Mouse (Mus musculus) layer of hippocampus, postnatal 36 days (tissue): ENCODE data around the gene Pde8b. TPM values are rescaled to one million over a fixed set of nuclear protein-coding genes. Genes with fewer than 3 reads are reported as not detected.
A peak's percentile ranks its signal among the peaks of the same experiment; 100 is the strongest.

Experiments
- DNase-seq, 2 experiments: peaks; one replicate each; pipeline ENCODE4 v3.0.0; 2022
- total RNA-seq, 2 experiments: library from RNA; stranded (reverse); gene quantifications; 2 replicates each; pipeline ENCODE4 v1.2.3; 2021

Pde8b gene
- total RNA-seq, 2 experiments from 2014 or later, result 97.2 to 99.8 TPM

DNA sequence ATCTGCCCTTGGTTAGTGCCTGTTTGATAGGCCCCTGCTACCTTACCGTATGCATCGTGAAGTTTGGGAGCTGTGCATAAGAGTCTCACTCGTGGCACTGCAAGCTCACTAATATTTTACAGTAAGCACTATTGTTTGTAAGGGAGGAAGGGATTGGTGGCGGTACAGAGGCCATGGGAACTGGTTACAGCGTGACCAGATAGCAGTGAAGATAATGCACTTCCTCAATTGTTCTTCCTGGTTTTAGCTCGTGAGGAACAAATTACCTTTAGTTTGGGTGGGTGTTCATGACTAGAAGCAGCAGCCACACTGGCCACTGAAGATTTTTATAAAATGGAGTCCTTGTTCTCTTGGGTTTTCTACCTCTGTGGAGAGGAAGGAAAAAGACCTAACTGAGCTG lies 230.8 kb downstream of the Pde8b start:
- DNase-seq, result no peak

DNA sequence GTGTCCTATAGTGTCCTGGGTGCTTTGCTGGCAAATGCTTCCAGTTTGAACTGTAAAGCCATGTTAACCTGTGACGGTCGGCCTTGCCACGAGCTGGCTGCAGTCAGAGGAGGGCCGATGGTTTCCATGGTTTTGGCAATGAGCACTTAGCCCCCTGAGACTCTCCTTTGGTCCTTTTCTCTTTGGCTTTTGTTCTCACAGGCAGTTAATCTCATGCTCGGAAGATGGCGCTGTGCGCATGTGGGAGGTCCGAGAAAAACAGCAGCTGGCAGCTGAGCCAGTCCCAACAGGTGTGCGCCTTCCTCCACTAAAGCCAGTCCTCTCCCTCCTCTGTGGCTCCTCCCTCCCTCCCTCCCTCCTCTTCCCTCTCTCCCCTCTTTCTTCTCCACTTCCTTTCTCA lies 232.2 kb downstream of the Pde8b start:
- peak; percentile 53 to 66 for DNase-seq

DNA sequence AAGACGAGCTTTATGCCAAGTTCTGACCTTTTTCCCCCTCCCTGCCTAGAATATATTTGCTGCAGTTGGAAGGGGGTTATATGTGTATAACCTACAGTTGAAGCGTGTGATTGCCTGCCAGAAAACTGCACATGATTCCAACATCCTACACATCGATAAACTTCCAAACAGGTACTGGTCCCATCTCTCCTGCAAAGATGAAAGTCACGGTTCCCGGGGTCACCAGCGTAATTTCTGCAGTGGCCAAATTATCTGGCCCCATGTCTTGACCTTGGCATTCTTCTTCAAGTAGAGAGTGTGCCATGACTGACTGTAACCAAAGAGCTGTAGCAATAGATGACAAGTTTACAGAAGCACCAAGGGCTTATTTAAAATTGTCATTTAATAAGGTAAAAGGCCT lies 232.9 kb downstream of the Pde8b start:
- DNase-seq, result no peak

DNA sequence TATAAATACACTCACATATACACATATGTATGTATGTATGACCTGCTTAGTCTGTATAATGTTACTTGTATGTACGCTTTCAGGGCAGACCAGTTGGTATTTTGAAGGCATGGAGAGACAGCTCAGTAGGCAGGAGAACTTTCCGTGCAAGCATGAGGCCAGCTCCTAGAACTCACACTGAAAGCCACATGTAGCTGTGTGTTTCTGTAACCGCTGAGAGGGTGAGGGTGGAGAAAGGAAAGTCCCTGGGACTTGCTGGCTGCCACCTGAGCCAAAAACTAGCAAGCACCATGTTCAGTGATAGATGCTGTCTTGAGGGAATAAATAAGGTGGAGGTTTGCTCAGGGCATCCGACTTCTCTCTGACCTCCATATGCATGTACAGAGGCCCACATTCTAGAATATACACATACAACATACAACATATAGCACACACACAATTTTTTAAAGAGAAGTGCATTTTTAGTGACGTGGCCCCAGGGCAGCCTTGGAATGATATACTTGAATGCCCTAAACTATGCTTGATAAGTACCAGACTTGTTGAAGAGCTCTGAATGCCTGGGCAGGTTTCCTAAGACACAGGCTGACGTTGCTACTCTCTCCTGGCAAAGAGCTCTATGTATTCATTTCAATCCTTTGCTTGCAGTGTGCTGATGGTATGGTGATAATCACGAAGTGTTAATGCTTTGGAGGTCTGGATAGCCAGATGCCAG lies 238.4 kb downstream of the Pde8b start:
- no peak for DNase-seq

DNA sequence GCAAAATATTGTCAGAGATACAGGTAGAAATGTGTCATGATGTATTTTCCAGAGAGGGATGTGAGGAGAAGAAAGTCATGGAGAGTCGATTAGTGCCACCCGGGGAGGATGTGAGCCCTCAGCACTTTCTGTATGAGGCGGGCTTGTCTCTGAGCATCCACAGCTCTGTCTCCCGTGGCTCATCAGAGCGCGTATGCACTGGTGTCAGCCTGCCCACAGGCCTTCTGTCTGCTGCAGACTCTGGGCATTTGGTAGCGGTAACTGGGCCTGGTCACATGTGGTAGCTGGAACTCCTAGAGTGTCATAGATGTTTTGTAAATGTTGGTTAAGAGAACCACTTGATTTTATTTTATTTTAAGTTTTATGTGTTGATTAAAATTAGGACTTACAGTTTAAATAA lies 240.9 kb downstream of the Pde8b start:
- peak in 1 of 2 experiments; percentile 53 for DNase-seq

DNA sequence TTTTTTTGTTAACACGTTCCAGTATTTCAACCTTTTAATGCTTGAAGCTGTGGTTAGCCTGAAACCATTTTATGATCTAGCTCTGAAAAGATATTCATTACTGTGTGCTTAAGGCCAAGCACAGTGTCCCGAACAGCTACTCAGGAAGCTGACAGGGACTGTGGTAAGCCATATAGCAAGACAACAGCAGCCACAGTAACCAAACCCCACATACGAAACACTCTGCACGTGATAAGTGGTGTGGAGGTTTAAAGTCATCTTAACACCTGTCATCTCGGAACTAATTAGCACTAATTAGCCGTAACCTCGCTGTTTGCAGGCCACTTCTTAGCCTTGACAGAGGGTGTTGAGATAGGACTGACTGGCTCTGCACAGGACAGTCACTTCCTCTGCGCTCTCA lies 242.9 kb downstream of the Pde8b start:
- no peak for DNase-seq

DNA sequence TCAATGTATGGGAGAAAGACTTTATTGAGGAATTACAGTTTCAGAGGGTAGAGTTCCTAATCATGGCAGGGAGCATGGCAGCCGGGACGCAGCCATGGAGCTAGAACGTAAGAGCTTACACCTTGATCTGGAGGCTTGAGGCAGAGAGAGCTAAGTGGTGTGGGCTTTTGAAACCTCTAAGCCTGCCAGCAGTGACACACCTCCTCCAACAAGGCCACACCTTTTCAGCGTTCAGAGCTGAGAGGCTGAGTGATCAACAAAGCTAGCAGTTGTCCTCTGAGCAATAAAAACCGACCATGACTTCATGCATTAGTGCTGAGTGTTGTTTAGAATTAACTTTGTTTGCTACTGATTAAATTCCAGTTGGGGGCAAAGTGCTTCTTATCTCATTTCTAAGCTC lies 259.6 kb downstream of the Pde8b start:
- no peak for DNase-seq

DNA sequence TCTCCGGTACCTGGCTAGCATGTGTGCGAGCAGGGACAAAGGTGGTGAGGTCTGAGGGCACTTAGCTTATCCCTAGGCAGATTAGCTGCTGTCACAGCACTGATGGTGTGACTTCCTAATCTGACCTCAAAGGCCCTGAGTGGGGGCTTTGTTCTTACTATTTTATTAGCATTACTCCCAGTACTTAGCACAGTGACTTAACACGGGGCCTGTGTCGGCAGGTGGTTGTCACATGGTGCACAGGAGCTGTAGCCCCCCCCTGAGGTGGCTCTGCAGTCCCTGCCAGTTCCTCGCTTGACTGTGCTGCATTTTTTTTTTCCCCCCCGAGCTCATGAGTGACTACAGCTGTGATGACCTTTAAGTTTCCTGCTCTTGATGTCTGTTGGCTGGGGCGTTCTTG lies 271.1 kb downstream of the Pde8b start:
- DNase-seq, result no peak

DNA sequence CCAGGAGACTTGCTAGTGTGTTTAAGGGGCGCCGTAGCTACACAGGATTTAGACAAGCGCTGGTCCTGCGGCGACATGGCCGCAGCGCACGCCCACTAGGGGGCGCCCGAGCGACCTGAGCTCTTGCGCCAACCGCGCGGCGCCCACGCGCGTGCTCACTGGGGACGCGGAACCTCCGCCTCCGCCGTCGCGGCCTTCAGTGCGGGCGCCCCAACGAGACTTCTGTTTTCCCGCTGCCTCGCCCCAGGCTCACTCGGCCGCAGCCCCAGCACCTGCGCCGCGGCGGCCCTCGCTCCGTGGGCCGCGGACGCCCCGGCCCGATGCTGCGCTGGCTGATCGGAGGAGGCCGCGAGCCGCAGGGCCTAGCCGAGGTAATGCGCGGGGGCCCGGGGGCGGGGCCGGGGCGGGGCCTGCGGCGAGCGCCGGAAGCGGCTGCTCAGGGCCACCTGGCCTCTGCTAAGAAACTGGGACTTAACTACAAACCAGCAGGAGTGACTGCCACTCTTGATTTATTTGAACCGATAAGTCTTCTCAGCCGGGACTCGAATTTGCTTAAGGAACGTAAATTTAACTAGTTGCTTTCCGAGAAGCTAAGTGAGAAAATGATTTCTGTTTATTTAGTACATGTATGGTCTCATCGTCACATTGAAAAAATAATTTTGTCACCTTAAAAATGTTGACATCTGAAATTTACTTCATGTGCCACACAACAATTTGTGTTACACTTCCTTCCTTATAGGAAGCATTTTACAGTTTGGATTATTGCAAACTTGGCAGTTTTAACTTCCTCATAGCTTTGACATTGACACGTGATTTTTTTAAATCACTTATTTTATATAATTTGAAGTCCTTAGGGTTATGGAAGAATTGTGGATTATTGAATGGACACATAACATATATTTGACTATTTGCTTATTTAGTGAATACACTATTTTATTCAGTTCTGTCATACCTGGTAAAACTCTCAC lies 273.6 kb downstream of the Pde8b start, which contains the start of gene Wdr41:
Gene Wdr41 (plus strand): TSS at position 126 of the 968 bp plus-strand sequence.
- peak; percentile 86 to 90 for DNase-seq

DNA sequence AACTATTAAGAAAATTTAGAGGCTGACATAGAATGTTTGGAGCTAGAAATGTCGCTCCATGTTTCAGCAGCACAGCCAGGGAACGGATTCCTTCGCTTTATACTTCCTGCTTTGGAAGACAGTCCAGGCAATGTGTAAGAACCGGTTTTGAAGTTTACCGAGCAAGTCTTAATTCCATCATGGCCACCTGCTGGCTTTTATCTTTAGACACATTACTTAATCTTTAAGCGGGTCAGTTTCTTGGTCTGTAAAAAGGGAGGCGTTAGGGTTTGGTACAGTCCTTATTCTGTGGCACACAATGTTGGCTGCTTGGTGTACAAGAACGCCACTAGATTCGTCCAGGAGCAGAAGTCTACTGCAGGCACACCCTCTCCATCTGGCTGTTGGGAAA lies 274.3 kb downstream of the Pde8b start:
- no peak for DNase-seq

Other genes with a start within 250 kb of the Pde8b start
- 10 to 100 TPM; 11.9 to 14.8 TPM for gene Zbed3, start 73.3 kb upstream of the Pde8b start, total RNA-seq
- gene Aggf1, start 125.0 kb upstream of the Pde8b start, total RNA-seq, result 10 to 100 TPM; 49.3 to 49.7 TPM
- gene Crhbp, start 194.6 kb upstream of the Pde8b start, total RNA-seq, result 10 to 100 TPM; 18.8 to 24.6 TPM
- not detected for gene S100z, start 228.4 kb upstream of the Pde8b start, total RNA-seq